Mouse (Mus musculus): Measurements from ENCODE around the gene Gm21976. TPM values are rescaled to one million over a fixed set of nuclear protein-coding genes. Genes with fewer than 3 reads are reported as not detected.

Gm21976 gene
- polyA plus RNA-seq, 3 experiments from 2014 or later = not detected

- peak; percentile 85 for ATAC-seq
Measured at GRCm38 (mm10) chr13:98298833-98299758, 19.4 kb downstream of the Gm21976 start.

DNA sequence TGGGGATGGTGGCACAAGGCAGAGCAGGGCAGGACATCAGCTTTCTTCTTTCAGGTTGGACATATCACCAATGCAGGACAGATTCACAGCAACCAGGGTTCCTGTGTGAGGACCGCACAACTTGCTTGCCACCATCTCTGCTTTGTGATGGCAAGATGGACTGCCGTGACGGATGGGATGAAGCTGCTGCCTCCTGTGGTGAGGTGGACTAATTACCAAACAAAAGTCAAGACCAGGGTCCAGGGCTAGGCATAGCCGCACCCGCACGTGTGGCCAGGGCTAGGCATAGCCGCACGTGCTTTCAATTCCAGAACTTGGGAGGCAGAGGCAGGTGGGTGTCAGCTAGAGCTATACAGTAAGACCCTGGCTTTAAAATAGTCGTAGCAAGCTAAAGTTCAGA is 25.6 kb downstream of the Gm21976 start:
- ATAC-seq = no peak

DNA sequence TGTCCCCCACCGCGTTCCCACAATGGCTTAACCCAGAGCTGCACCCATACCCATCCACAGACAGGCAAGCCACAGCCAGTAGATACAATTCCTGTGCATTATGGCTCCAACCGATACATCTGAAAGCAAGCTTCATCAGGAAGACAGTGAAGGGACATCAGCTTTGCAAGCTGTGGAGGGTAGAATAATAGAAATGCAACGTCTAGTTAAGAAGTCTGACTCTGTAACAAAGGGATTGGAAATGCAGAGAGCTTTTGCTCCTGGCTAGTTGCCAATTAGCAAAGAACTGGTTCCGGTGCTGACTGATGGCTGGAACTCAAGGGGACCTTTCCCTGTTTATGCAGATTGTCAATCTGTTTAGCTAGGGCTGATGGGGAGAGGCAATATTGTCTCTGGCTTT is 26.7 kb downstream of the Gm21976 start:
- ATAC-seq = no peak

- ATAC-seq = no peak
Measured at GRCm38 (mm10) chr13:98306852-98307475, 27.3 kb downstream of the Gm21976 start.

GRCm38 (mm10) chr13:98308004-98308403 is 28.3 kb downstream of the Gm21976 start:
- ATAC-seq = no peak

- no peak for ATAC-seq
Measured at GRCm38 (mm10) chr13:98308724-98309123, 29.0 kb downstream of the Gm21976 start.

GRCm38 (mm10) chr13:98311597-98311996 is 31.9 kb downstream of the Gm21976 start:
- ATAC-seq = no peak

GRCm38 (mm10) chr13:98313631-98314030 is 33.9 kb downstream of the Gm21976 start:
- no peak for ATAC-seq

GRCm38 (mm10) chr13:98315124-98315523 is 35.4 kb downstream of the Gm21976 start:
- no peak for ATAC-seq

DNA sequence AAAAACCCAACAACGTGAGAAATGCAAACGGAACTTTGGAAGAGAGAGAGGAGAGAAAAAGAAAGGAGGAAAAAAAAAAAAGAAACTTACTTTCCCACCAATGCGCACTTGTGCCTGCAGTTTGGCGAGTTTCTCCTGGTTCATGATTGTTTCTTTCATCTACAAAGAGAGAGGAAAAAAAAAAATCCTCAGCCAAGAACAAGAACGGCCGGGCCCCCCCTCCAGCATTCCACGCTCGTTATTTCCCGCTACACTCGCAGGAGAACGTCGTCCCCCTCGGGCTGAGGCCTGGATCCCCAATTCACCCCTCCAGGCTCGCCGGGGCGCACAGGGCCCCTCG is 36.4 kb downstream of the Gm21976 start:
- no peak for ATAC-seq

DNA sequence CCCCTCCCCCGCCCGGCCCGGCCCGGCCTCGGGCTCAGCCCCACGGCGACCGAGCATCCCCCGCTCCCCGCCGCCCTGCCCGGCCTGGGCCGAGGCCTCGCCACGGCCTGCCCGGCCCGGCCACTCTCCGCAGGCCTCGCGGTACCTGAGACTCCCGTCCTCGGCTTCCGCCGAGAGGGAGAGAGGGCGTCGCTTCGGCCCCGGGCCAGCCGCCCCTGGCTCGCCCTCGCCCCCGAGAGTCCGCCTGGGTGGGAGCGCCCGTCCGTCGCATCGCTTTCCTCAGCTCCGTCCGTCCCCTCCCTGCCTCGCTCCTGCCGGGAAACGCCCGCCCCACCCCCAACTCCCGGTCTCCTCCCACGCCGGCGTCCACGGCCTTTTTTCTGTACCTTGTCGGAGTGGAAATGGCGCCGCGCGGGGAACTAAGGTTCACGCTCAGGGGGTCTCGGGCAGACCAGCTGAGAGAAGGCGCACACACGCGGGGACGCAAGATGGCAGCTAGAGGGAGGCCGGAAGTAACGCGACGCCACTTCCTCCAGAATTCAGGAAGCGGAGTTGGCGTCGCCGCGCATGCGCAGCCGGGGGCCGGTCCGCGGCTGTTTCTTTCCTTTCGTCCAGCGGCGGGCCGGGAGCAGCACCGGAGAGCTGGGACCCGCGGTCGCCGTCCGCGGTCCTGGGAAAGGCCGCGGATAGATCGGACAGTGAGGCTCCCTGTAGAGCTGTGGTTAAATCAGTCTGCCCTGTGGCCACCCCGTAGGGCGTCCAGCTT is 37.0 kb downstream of the Gm21976 start, which contains the start of gene Btf3:
Btf3 (minus strand) TSS at position 527 of the 766 bp plus-strand sequence.
- peak; percentile 89 for ATAC-seq

- peak; percentile 35 for ATAC-seq
Measured at GRCm38 (mm10) chr13:98317246-98317677, 37.6 kb downstream of the Gm21976 start.

- ATAC-seq = no peak
Measured at GRCm38 (mm10) chr13:98317911-98318310, 38.2 kb downstream of the Gm21976 start.

GRCm38 (mm10) chr13:98325034-98325433 is 45.3 kb downstream of the Gm21976 start:
- ATAC-seq = no peak

GRCm38 (mm10) chr13:98332106-98332505 is 52.4 kb downstream of the Gm21976 start:
- ATAC-seq = peak; percentile 64

- no peak for ATAC-seq
Measured at GRCm38 (mm10) chr13:98336205-98336604, 56.5 kb downstream of the Gm21976 start.

DNA sequence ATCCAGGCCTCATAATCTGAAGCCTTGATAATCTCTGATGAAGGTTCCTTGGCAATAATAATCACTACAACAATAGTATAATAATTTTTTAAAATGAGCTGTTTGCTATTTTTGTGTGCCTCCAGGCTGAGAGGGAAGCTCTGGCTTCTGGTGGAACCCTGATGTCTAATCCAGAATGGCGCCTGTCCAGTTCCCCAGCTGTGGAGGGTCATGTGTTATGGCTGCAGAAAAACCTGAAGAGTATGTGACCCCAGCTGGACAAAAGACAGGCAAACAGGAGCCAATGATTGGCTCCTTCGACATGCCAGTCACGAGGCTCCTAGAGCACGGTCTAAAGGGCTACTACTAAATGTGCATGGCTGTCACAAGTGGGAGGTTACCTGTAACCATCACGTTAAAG is 60.8 kb downstream of the Gm21976 start:
- no peak for ATAC-seq

GRCm38 (mm10) chr13:98349491-98349890 is 69.8 kb downstream of the Gm21976 start:
- ATAC-seq = no peak

GRCm38 (mm10) chr13:98351527-98351926 is 71.8 kb downstream of the Gm21976 start:
- ATAC-seq = no peak

- ATAC-seq = no peak
Measured at GRCm38 (mm10) chr13:98352381-98352975, 72.8 kb downstream of the Gm21976 start.

- no peak for ATAC-seq
Measured at GRCm38 (mm10) chr13:98353709-98354089, 74.0 kb downstream of the Gm21976 start.

DNA sequence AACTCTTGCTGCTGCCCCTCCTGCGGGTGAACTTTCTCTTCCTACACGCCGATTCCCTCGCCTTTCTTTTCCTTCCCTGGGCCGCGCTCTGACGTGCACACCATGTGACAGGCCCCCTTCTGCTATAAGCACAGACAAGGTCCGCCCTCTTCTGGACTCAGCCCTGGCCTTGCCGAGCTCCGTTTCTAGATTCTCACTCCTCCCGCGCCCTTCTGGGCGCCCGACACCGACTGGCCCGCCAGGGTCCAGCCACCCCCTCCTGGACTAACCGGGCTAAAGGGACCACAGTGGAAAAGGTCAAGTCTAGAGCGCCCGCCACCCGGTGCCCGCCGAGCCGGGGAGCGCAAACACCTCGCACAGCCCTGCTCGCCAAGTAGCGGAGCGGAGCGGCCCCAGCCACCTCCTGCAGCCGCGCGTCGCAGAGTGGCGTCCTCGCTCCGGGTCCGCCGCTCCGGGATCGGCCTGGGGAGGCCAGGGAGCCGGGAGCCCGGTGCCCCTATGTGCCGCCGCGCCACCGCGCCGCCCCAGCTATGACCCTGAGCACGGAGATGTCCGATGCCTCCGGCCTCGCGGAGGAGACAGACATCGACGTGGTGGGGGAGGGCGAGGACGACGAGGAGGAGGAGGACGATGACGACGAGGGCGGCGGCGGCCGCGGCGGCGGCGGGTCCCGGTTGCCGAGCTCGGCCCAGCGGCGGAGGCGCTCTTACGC is 74.6 kb downstream of the Gm21976 start, which contains the start of gene Foxd1:
Foxd1 (plus strand) TSS at position 153 of the 712 bp plus-strand sequence.
- peak; percentile 20 for ATAC-seq
